Mouse (Mus musculus): Measurements from ENCODE around the gene Pfkfb1.

Gene Pfkfb1

DNA sequence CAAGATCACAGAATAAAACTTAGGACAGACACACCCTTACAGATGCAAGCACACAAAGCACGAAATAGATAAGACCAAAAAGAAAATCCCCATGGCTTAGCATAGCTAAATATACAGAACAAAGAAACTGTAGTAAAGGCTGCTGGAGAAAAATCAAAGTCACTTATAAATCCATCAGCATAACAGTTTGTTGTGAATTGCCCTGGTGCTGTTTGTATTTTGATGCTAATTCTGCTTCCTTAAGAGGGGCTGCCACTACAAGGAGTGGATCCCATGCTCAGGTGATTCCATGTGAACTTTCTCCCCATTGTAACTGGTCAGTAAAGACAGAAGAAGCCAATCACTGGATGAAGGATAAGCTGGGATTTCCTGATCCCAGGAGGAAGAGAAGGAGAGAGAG, 89.5 kb downstream of the Pfkfb1 start:
- DNase-seq (ENCODE audit: low read depth, low spot score), result no peak

Measured in retina, adult 2 months (tissue).